Mouse (Mus musculus) liver, postnatal 0 days (tissue): ENCODE data around the gene Ubqln4.

Source experiments
- CTCF ChIP-seq: sonication (generic); IDR thresholded peaks from 2 replicates; pipeline ENCODE4 v1.5.1; 2016; ENCODE audit warnings: antibody characterized with exemption, low read depth
- EP300 ChIP-seq: IDR thresholded peaks from 2 replicates; pipeline ENCODE4 v1.6.1; 2016; ENCODE audit warnings: antibody characterized with exemption, low read depth, mild to moderate bottlenecking

GRCm38 (mm10) chr3:88615902-88616391, 62.4 kb downstream of the Ubqln4 start:
- TF ChIP-seq EP300 (no peak), CTCF (no peak)
